Mouse (Mus musculus): ENCODE results near the gene Aven. TPM values are rescaled to one million over a fixed set of nuclear protein-coding genes. Genes with fewer than 3 reads are reported as not detected.
A peak's percentile ranks its signal among the peaks of the same experiment; 100 is the strongest.
"Not testable (repeated sequence)": the region's sequence is repeated elsewhere in the genome, so short reads cannot be mapped to it uniquely, and the experiment has no call there.

Aven gene
- total RNA-seq (2015; ENCODE audit: low replicate concordance) (1.0 and 5.6 TPM in 2 replicates), total RNA-seq (2017; ENCODE audit: low replicate concordance) (4.9 and 6.3 TPM in 2 replicates)

GRCm38 (mm10) chr2:112492856-112493538 lies at the start of gene Aven:
Gene Aven (plus strand): TSS chr2:112492964.
- ATAC-seq (replicated peaks; ENCODE audit: low FRiP score, poor library complexity, severe bottlenecking), result peak; percentile 73

DNA sequence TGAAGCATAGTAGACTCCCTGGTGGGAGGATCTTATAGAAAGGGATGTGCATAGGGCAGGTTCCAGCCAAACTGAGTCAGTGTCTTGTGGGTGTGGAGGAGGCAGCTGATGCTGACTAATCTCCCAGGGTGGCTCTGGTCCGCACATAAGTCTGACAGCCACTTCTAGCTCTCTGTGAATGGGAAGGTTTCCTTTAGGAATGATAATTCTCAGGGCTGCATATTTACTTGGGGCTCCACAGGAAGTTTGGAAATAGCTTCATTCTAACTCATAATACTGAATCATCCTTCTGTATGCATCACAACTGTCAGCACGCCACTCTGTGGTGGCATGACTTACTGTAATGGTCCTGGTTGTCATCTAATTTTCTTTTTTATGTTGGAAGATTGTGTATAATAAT lies 49.3 kb upstream of the Aven start:
- no peak for ATAC-seq (replicated peaks; ENCODE audit: low FRiP score, poor library complexity, severe bottlenecking)

- no peak for ATAC-seq (replicated peaks; ENCODE audit: low FRiP score, poor library complexity, severe bottlenecking)
These were observed 47.3 kb upstream of the Aven start for GRCm38 (mm10) chr2:112445511-112445910.

DNA sequence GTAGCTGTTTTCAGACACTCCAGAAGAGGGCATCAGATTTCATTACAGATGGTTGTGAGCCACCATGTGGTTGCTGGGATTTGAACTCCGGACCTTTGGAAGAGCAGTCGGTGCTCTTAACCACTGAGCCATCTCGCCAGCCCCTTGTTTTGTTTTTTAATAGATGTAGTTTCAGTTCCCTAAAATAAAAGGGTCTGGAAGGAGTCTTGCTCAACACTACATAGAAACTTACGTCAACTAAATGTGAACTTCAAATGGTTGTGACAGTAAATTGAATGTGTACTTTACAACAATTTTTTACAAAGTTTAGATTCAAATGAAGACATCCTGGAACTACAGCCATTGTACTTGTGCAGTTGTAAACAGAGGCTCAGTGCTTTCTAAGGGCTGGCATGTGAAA lies 44.7 kb upstream of the Aven start:
- ATAC-seq (replicated peaks; ENCODE audit: low FRiP score, poor library complexity, severe bottlenecking), result not testable (repeated sequence)

DNA sequence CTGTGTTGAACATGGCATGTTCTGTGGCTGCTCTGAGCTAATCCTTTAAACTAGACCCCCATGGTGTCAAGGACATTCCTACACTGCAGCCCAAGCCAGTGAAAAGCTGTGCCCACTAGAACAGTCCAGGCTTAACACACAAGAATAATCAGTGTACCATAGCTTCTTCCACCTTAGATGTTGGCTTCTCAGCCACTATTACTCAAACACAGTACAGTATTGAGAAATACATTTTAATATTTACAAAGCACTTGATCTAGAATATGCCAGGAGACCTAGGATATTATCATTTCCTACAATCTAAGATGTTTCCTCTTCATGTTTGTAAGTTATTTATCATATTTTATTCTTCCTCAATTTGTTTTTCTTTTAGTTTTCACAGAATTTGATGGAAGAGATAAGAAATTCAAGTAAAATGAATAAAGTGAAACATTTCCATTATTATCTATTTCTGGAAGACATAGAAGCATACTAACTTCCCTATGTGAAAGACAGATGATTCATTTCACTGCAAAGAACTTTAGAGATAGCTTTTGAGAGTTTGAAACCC lies 44.2 kb upstream of the Aven start:
- ATAC-seq (replicated peaks; ENCODE audit: low FRiP score, poor library complexity, severe bottlenecking), result no peak

DNA sequence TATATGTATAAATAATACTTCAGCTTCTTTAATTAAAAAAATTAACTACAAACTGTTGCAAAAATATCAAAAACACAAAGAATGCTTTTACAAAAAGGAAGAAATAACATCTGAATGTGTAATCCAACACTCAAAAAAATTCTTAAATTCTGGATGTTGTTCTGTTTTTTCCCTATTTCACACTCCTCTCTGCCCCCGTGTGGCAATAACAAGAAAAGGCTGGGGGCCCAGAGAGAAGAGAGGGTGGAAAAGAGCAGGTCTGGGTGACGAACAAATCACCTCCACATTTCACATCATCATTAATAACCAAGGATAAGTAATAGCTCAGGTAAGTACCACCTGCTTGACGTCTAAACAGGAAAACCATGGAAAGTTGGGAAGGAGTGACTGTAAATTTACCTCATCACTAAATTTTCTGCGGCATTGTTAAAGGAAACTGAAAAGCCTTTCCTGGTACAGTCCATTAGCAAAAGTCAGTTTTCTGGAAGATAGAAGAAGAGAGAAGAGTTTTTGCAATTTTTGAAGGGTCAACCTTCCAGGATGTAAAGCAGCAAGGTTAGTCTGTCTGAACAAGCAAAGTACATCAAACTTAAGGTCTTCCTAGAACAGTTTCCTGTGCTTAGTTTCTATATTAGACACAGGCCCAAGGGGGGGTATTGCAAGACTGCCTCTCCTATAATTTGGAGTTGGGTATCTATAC lies 43.0 kb upstream of the Aven start:
- ATAC-seq (replicated peaks; ENCODE audit: low FRiP score, poor library complexity, severe bottlenecking), result no peak

DNA sequence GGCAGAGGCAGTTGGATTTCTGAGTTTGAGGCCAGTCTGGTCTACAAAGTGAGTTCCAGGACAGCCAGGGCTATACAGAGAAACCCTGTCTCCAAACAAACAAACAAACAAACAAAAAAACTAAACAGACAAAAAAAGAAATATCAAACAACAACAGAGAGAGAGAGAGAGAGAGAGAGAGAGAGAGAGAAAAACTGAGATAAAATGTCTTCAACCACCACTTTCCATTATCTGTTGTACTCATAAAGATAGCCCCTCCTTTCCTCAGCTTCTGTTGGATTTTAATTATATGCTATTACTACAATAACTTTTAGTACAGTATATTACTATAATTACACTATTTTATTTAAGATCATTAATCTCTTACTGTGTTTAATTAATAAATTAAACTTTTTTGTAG lies 40.3 kb upstream of the Aven start:
- not testable (repeated sequence) for ATAC-seq (replicated peaks; ENCODE audit: low FRiP score, poor library complexity, severe bottlenecking)

DNA sequence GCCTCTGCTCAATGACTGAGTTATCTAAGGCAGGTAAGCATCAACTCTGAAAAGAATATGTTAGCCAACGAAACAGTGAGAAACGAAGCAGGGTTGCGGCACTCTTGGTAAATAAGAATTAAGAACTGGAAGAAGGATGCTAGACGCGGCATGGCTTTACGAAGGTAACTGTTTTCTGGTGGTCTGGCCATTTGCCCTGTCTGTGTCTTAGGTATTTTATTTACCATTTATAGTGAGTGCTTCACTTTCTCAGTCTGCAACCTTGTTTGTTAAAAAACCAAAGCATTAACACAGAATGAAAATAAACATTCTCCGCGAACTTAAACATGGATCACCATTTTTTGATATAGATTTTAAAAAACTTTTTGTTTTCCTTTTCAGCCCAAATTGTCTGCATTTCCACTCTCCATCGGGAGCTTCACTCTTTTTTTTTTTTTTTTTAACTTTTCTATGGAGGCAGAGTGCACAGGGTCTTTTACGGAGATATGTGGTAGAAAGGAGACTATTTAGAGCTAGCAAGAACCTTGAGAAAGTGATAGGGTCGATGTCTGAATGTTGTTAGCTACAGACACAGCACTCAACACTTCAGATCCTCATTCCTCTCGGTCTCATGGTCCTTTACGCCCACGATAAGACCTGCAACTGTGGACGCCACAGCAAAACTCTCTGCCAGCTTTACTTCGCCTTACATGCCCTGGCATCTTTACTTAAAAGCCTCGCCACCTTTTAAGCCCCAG lies 38.5 kb upstream of the Aven start:
- ATAC-seq (replicated peaks; ENCODE audit: low FRiP score, poor library complexity, severe bottlenecking), result peak; percentile 67

DNA sequence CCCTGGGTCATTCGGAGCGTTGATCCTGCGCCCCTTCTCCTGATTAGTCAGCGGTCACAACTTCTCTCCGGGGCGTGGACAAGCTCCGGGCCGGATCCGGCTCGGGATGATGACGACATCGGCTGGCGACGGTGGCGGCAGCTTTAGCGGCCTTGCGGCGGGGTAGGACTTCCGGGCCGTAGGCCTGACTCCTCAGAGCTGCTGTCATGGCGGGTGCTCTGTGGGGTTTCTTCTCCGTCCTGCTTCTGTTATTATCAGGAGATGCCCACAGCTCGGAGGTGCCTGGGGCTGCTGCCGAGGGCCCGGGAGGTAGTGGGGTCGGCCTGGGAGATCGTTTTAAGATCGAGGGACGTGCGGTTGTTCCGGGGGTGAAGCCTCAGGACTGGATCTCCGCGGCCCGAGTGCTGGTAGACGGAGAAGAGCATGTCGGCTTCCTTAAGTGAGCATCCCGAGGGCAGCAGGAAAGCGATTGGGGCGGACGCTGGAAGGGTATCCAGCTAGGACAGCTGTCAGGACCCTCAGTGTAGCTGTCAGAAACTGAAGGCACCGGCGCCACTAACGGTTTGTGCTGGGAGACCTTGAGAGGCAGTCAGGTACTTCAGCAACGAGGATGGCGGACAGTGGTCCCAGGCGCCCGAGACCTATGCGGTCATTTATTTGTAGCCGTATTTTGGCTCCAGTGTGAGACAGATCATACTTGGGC lies 37.8 kb upstream of the Aven start, which contains the start of gene Emc7:
Gene Emc7 (plus strand): TSS at position 136 of the 703 bp plus-strand sequence.
- peak; percentile 99 for ATAC-seq (replicated peaks; ENCODE audit: low FRiP score, poor library complexity, severe bottlenecking)

DNA sequence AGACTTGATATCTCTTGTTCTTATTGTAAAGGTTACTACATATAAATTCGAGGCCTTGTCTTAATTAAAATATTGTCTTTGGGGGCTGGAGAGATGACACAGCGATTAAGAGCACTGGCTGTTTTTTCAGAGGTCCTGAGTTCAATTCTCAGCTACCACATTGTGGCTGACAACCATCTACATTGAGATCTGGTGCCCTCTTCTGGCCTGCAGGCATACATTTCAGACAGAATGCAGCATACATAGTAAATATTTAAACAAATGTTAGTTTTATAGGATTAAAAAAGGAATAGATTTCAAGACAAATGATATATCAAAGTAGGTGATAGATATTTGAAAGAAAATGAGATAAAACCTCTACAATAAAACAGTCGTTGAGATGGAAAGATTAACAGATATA lies 32.2 kb upstream of the Aven start:
- no peak for ATAC-seq (replicated peaks; ENCODE audit: low FRiP score, poor library complexity, severe bottlenecking)

GRCm38 (mm10) chr2:112469542-112469941 lies 23.2 kb upstream of the Aven start:
- ATAC-seq (replicated peaks; ENCODE audit: low FRiP score, poor library complexity, severe bottlenecking), result no peak

GRCm38 (mm10) chr2:112470961-112471381 lies 21.8 kb upstream of the Aven start:
- no peak for ATAC-seq (replicated peaks; ENCODE audit: low FRiP score, poor library complexity, severe bottlenecking)

DNA sequence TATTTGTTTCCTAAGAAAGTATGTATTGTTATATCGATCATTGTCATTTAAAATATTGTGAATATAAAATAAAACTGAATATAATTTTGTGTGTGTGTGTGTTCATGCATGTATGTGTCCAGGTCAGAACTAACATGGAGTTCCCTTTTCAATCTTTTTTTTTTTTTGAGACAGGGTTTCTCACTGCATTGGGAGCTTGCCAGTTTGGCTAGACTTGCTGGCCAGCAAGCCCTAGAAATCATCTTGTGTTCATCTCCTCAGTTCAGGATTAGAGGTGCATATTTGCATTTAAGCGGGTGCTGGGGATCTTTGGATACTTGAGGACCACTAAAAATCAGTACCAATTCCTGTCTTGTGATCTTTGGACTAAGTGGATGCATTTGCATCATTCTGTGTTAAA lies 20.7 kb upstream of the Aven start:
- ATAC-seq (replicated peaks; ENCODE audit: low FRiP score, poor library complexity, severe bottlenecking), result no peak

GRCm38 (mm10) chr2:112474997-112475724 lies 17.6 kb upstream of the Aven start:
- no peak for ATAC-seq (replicated peaks; ENCODE audit: low FRiP score, poor library complexity, severe bottlenecking)

DNA sequence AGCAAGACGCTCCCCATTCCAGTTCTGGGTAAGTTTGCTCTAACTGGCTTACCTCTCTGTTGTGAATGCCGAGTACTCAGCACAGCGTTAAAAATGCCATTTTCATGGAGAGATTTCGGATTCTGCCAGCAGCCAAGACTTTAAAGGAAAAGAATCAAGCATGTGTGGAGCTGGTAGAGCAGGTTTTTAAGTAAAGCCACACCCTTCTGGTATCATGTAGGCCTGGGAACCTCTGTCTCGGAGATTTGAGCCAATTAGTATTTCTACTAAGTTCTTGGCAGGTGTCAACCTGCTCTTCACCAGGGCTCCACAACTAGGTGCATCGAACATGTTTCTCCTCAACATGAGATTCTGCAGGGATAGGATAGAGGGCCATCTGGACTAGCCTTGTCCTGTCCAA lies 16.2 kb upstream of the Aven start:
- ATAC-seq (replicated peaks; ENCODE audit: low FRiP score, poor library complexity, severe bottlenecking), result no peak

GRCm38 (mm10) chr2:112480669-112481068 lies 12.1 kb upstream of the Aven start, which contains the start of gene Chrm5:
Gene Chrm5 (minus strand): TSS chr2:112480769.
- ATAC-seq (replicated peaks; ENCODE audit: low FRiP score, poor library complexity, severe bottlenecking), result no peak

DNA sequence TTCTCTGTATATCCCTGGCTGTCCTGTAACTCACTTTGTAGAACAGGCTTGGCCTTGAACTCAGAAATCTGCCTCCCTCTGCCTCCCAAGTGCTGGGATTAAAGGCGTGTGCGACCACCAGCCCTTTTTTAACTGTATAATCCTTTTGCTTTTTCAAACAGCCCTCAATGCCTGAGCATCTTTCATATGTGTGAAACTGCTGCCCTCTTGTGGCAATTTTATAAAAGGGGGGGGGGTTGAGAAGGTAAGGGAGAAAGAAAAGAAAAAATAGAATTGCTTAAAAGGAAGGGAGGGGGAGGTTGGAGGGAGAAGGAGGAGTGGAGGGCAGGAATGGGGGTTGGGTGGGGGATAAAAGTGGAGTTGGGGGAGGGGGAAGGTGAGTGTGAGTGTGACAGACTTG lies 11.2 kb upstream of the Aven start:
- no peak for ATAC-seq (replicated peaks; ENCODE audit: low FRiP score, poor library complexity, severe bottlenecking)

GRCm38 (mm10) chr2:112482533-112483333 lies 10.0 kb upstream of the Aven start:
- ATAC-seq (replicated peaks; ENCODE audit: low FRiP score, poor library complexity, severe bottlenecking), result no peak

Data from erythroblast, adult 5-6 weeks (primary cell).